Mouse (Mus musculus) heart, embryonic 16.5 days (tissue): ENCODE data around the gene 4921504E06Rik. TPM values are rescaled to one million over a fixed set of nuclear protein-coding genes. Genes with fewer than 3 reads are reported as not detected.

ENCODE experiments used
- ATAC-seq: fragments of 200-750 bp; cut with Nextera tagmentation; replicated peaks from 2 replicates; pipeline ENCODE4 v1.8.0; 2017; ENCODE audit warnings: moderate number of reproducible peaks; ENCODE audit not compliant: insufficient read depth, low FRiP score; ENCODE audit errors: extremely low read depth
- H3K27ac ChIP-seq: fragments of 300-500 bp; sonication (generic); 2 replicates; pipeline ENCODE4 v1.5.1; 2014; ENCODE audit warnings: mild to moderate bottlenecking, low read length, control low read depth, moderate library complexity
- H3K27me3 ChIP-seq: fragments of 300-500 bp; sonication (generic); 2 replicates; pipeline ENCODE4 v1.6.1; 2014; ENCODE audit warnings: low read length, mixed read lengths; ENCODE audit not compliant: control insufficient read depth, insufficient read depth
- H3K36me3 ChIP-seq: fragments of 300-500 bp; sonication (generic); 2 replicates; pipeline ENCODE4 v1.6.1; 2014; ENCODE audit not compliant: control insufficient read depth, insufficient read depth
- H3K4me1 ChIP-seq: fragments of 300-500 bp; sonication (generic); 2 replicates; pipeline ENCODE4 v1.6.1; 2014; ENCODE audit warnings: low read length, mixed read lengths; ENCODE audit not compliant: control insufficient read depth, insufficient read depth
- H3K4me2 ChIP-seq: fragments of 300-500 bp; sonication (generic); 2 replicates; pipeline ENCODE4 v1.6.1; 2014; ENCODE audit warnings: low read depth, mild to moderate bottlenecking, control low read depth, low read length
- H3K4me3 ChIP-seq: fragments of 300-500 bp; sonication (generic); 2 replicates; pipeline ENCODE4 v1.5.1; 2014; ENCODE audit warnings: mild to moderate bottlenecking, control low read depth, low read length
- H3K9ac ChIP-seq: fragments of 300-500 bp; sonication (generic); 2 replicates; pipeline ENCODE4 v1.6.1; 2014; ENCODE audit warnings: low read length, control low read depth
- H3K9me3 ChIP-seq: fragments of 300-500 bp; sonication (generic); replicated peaks from 2 replicates; pipeline ENCODE4 v1.6.1; 2016; ENCODE audit warnings: low read length; ENCODE audit not compliant: control insufficient read depth
- WGBS: fragments of 180-500 bp; shearing (Covaris S2); extraction: QIAGEN DNeasy Blood & Tissue Kit; methylation state at CpG from one replicate; pipeline ENCODE4 v1.1.7; 2014; 5-methylcytosine and 5-hydroxymethylcytosine counted together
- polyA plus RNA-seq: library from polyadenylated mRNA; unstranded; fragments of >200 nt; fragmentation: Nextera tagmentation; extraction: Ambion mirVana; gene quantifications from 2 replicates; pipeline ENCODE4 v1.2.1, GENCODE M21; 2015

4921504E06Rik gene
- polyA plus RNA-seq, 1 experiment from 2014 or later: not detected

- peaks cover 7% of the 10 kb centered on the region for H3K4me1 ChIP-seq
- no peak for ATAC-seq
- H3K4me2 ChIP-seq: no peak overlapping the region
- 8% methylated on average over 9 of the region's 9 CpGs for WGBS
- H3K27me3 ChIP-seq: peaks cover 80% of the 10 kb centered on the region
- no peak overlapping the region for H3K27ac ChIP-seq
- H3K9me3 ChIP-seq: no peaks in the 10 kb centered on the region
- no peak overlapping the region for H3K4me3 ChIP-seq
- H3K36me3 ChIP-seq: no peaks in the 10 kb centered on the region
- no peak overlapping the region for H3K9ac ChIP-seq
Measured at GRCm38 (mm10) chr2:19444346-19444745, 109.4 kb downstream of the 4921504E06Rik start.

- Histone ChIP-seq H3K4me3 (peak overlapping the region; percentile 14; the same call in 1 of the 2 replicates), H3K27me3 (peaks cover 72% of the 10 kb centered on the region), H3K4me1 (no peaks in the 10 kb centered on the region), H3K36me3 (no peaks in the 10 kb centered on the region), H3K9ac (no peak overlapping the region), H3K27ac (no peak overlapping the region), H3K9me3 (no peaks in the 10 kb centered on the region), H3K4me2 (peak overlapping the region; percentile 15; the same call in 1 of the 2 replicates)
- no peak for ATAC-seq
- WGBS: 4% methylated on average over 41 of the region's 41 CpGs
Measured at GRCm38 (mm10) chr2:19431614-19432323, 121.9 kb downstream of the 4921504E06Rik start.

- peak overlapping the region; percentile 48 for H3K4me2 ChIP-seq
- peak overlapping the region; percentile 26 for H3K4me3 ChIP-seq
- no peak overlapping the region for H3K9ac ChIP-seq
- no peaks in the 10 kb centered on the region for H3K9me3 ChIP-seq
- no peaks in the 10 kb centered on the region for H3K36me3 ChIP-seq
- no peak for ATAC-seq
- H3K27ac ChIP-seq: no peak overlapping the region
- H3K27me3 ChIP-seq: peaks cover 72% of the 10 kb centered on the region
- 1% methylated on average over 18 of the region's 18 CpGs for WGBS
- H3K4me1 ChIP-seq: no peaks in the 10 kb centered on the region
Measured at GRCm38 (mm10) chr2:19431186-19431585, 122.5 kb downstream of the 4921504E06Rik start.

GRCm38 (mm10) chr2:19430746-19431145 is 123.0 kb downstream of the 4921504E06Rik start:
- ATAC-seq: no peak
- H3K4me3 ChIP-seq: peak overlapping the region; percentile 26
- H3K27me3 ChIP-seq: peaks cover 72% of the 10 kb centered on the region
- no peaks in the 10 kb centered on the region for H3K36me3 ChIP-seq
- no peak overlapping the region for H3K9ac ChIP-seq
- no peaks in the 10 kb centered on the region for H3K4me1 ChIP-seq
- 1% methylated on average over 33 of the region's 33 CpGs for WGBS
- H3K4me2 ChIP-seq: peak overlapping the region; percentile 48
- H3K9me3 ChIP-seq: no peaks in the 10 kb centered on the region
- no peak overlapping the region for H3K27ac ChIP-seq

GRCm38 (mm10) chr2:19429691-19430690 is 123.7 kb downstream of the 4921504E06Rik start:
- WGBS: 5% methylated on average over 31 of the region's 31 CpGs
- no peak overlapping the region for H3K4me2 ChIP-seq
- no peak overlapping the region for H3K4me3 ChIP-seq

GRCm38 (mm10) chr2:19429031-19429430 is 124.7 kb downstream of the 4921504E06Rik start:
- no peak overlapping the region for H3K9ac ChIP-seq
- no peaks in the 10 kb centered on the region for H3K36me3 ChIP-seq
- no peak overlapping the region for H3K4me3 ChIP-seq
- H3K4me2 ChIP-seq: no peak overlapping the region
- H3K9me3 ChIP-seq: no peaks in the 10 kb centered on the region
- peaks cover 57% of the 10 kb centered on the region for H3K27me3 ChIP-seq
- ATAC-seq: no peak
- H3K27ac ChIP-seq: no peak overlapping the region
- WGBS: 5% methylated on average over 10 of the region's 10 CpGs
- H3K4me1 ChIP-seq: no peaks in the 10 kb centered on the region

More at GRCm38 (mm10) chr2:19429691-19430690, 123.7 kb downstream of the 4921504E06Rik start:
- Histone ChIP-seq H3K36me3 (no peaks in the 10 kb centered on the region), H3K9me3 (no peaks in the 10 kb centered on the region), H3K9ac (no peak overlapping the region), H3K27me3 (peaks cover 65% of the 10 kb centered on the region), H3K4me1 (no peaks in the 10 kb centered on the region), H3K27ac (no peak overlapping the region)
- ATAC-seq: no peak

GRCm38 (mm10) chr2:19423086-19423485 is 130.6 kb downstream of the 4921504E06Rik start:
- Histone ChIP-seq H3K36me3 (no peaks in the 10 kb centered on the region), H3K9me3 (no peaks in the 10 kb centered on the region), H3K4me2 (no peak overlapping the region), H3K27ac (no peak overlapping the region), H3K9ac (no peak overlapping the region), H3K27me3 (peaks cover 9% of the 10 kb centered on the region), H3K4me3 (no peak overlapping the region), H3K4me1 (no peaks in the 10 kb centered on the region)
- ATAC-seq: no peak
- WGBS: 74% methylated on average over 6 of the region's 6 CpGs

- Histone ChIP-seq H3K36me3 (no peaks in the 10 kb centered on the region), H3K9me3 (no peaks in the 10 kb centered on the region), H3K9ac (no peak overlapping the region), H3K4me2 (no peak overlapping the region), H3K4me3 (no peak overlapping the region), H3K27ac (no peak overlapping the region), H3K27me3 (peaks cover 4% of the 10 kb centered on the region), H3K4me1 (no peaks in the 10 kb centered on the region)
- ATAC-seq: no peak
Measured at GRCm38 (mm10) chr2:19422226-19422625, 131.5 kb downstream of the 4921504E06Rik start.
